Mouse (Mus musculus) heart, embryonic 11.5 days (tissue): ENCODE data around the gene Phf5a. TPM values are rescaled to one million over a fixed set of nuclear protein-coding genes. Genes with fewer than 3 reads are reported as not detected.
A peak's percentile ranks its signal among the peaks of the same experiment; 100 is the strongest.

Source experiments
- ATAC-seq: fragments of 200-750 bp; cut with Nextera tagmentation; replicated peaks from 2 replicates; pipeline ENCODE4 v1.8.0; 2017; ENCODE audit warnings: moderate library complexity; ENCODE audit not compliant: insufficient number of reproducible peaks, low FRiP score, low TSS enrichment
- H3K27ac ChIP-seq: fragments of 300-500 bp; sonication (generic); 2 replicates; pipeline ENCODE4 v1.5.1; 2014; ENCODE audit warnings: mild to moderate bottlenecking, low read depth, low read length
- H3K27me3 ChIP-seq: fragments of 300-500 bp; sonication (generic); 2 replicates; pipeline ENCODE4 v1.6.1; 2014; ENCODE audit warnings: mild to moderate bottlenecking, low read length, mixed read lengths; ENCODE audit not compliant: control insufficient read depth, insufficient read depth
- H3K36me3 ChIP-seq: fragments of 300-500 bp; sonication (generic); 2 replicates; pipeline ENCODE4 v1.6.1; 2014; ENCODE audit warnings: mild to moderate bottlenecking, low read length, moderate library complexity, mixed read lengths; ENCODE audit not compliant: control insufficient read depth, insufficient read depth
- H3K4me1 ChIP-seq: fragments of 300-500 bp; sonication (generic); 2 replicates; pipeline ENCODE4 v1.6.1; 2014; ENCODE audit warnings: low read length; ENCODE audit not compliant: control insufficient read depth, insufficient read depth
- H3K4me2 ChIP-seq: fragments of 300-500 bp; sonication (generic); 2 replicates; pipeline ENCODE4 v1.6.1; 2014; ENCODE audit warnings: mild to moderate bottlenecking, moderate library complexity
- H3K4me3 ChIP-seq: fragments of 300-500 bp; sonication (generic); 2 replicates; pipeline ENCODE4 v1.5.1; 2014; ENCODE audit warnings: low read depth, low read length
- H3K9ac ChIP-seq: fragments of 300-500 bp; sonication (generic); 2 replicates; pipeline ENCODE4 v1.6.1; 2014; ENCODE audit warnings: mild to moderate bottlenecking, low read depth, low read length, moderate library complexity
- H3K9me3 ChIP-seq: fragments of 300-500 bp; sonication (generic); replicated peaks from 2 replicates; pipeline ENCODE4 v1.6.1; 2016; ENCODE audit warnings: low read length; ENCODE audit not compliant: control insufficient read depth
- WGBS: fragments of 180-500 bp; shearing (Covaris S2); extraction: QIAGEN DNeasy Blood & Tissue Kit; methylation state at CpG from one replicate; pipeline ENCODE4 v1.1.7; 2014; ENCODE audit not compliant: insufficient replicate concordance; 5-methylcytosine and 5-hydroxymethylcytosine counted together
- polyA plus RNA-seq: library from polyadenylated mRNA; unstranded; fragments of >200 nt; fragmentation: Nextera tagmentation; extraction: Ambion mirVana; gene quantifications from 2 replicates; pipeline ENCODE4 v1.2.1, GENCODE M21; 2014

The Phf5a gene
- 119 and 131 TPM in 2 replicates for polyA plus RNA-seq

- Histone ChIP-seq H3K4me3 (peak within 1 kb of the TSS; percentile 97), H3K9ac (peak within 1 kb of the TSS; percentile 96), H3K4me1 (0 out of 2 replicates have a peak, but pooled peaks cover 7% of the 10 kb centered on the region), H3K27me3 (no peaks in the 10 kb centered on the region), H3K9me3 (no peaks in the 10 kb centered on the region), H3K27ac (peak within 1 kb of the TSS; percentile 97), H3K4me2 (peak within 1 kb of the TSS; percentile 92), H3K36me3 (peaks cover 22% of the 10 kb centered on the region)
- under 1% methylated on average over 30 of the region's 30 CpGs for WGBS
- peak; percentile 88 for ATAC-seq
Observed at GRCm38 (mm10) chr15:81871604-81872261, at the start of gene Phf5a. Gene Phf5a, minus strand, starts transcription at chr15:81871911.

- no peak for ATAC-seq
- no peak overlapping the region for H3K27ac ChIP-seq
- H3K4me1 ChIP-seq, result peaks cover 12% of the 10 kb centered on the region
- no peaks in the 10 kb centered on the region; the same call in 1 of the 2 replicates for H3K36me3 ChIP-seq
- H3K4me2 ChIP-seq, result no peak overlapping the region
- H3K9ac ChIP-seq, result no peak overlapping the region
- WGBS, result 71% methylated on average over 5 of the region's 5 CpGs
- no peak overlapping the region for H3K4me3 ChIP-seq
- H3K27me3 ChIP-seq, result no peaks in the 10 kb centered on the region
- no peaks in the 10 kb centered on the region for H3K9me3 ChIP-seq
Observed at GRCm38 (mm10) chr15:81921255-81921654, 49.5 kb upstream of the Phf5a start.

DNA sequence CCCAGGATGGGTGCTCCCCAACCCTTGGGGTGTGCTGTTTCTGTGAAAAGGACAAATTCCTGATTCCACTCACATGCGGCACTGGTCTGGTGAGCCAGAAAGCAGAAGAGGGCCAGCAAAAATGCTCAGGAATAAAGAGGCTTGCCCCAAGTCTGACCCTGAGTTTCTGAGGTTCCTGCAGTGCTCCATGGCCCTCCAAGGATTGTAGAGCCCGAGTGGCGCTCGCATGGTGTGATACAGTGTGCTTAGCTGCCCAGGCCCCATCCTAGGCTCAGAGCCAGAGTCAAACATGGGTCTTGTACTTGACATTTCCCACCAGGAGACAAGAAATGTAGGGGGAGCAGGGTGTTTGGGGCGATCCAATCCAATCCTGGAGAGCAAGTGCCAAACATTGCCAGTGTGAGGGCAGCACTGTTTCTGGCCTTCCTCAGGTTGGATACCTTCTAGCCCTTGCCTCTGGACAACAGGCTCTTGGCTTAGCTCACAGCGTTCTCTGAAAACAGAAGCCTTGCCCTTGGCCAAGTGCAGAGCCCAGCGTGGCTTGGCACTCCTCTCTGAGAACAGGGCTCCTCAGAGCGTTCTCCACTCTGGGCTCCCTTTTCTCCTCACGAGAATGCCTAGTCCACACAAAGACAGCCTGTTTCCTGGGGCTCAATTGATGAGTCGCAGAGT is 49.0 kb upstream of the Phf5a start:
- H3K36me3 ChIP-seq, result peaks cover 6% of the 10 kb centered on the region; the same call in 1 of the 2 replicates
- no peak overlapping the region for H3K27ac ChIP-seq
- H3K9ac ChIP-seq, result no peak overlapping the region
- peaks cover 10% of the 10 kb centered on the region for H3K4me1 ChIP-seq
- no peak for ATAC-seq
- no peak overlapping the region for H3K4me2 ChIP-seq
- H3K9me3 ChIP-seq, result no peaks in the 10 kb centered on the region
- no peaks in the 10 kb centered on the region for H3K27me3 ChIP-seq
- H3K4me3 ChIP-seq, result no peak overlapping the region
- WGBS, result 85% methylated on average over 10 of the region's 10 CpGs

DNA sequence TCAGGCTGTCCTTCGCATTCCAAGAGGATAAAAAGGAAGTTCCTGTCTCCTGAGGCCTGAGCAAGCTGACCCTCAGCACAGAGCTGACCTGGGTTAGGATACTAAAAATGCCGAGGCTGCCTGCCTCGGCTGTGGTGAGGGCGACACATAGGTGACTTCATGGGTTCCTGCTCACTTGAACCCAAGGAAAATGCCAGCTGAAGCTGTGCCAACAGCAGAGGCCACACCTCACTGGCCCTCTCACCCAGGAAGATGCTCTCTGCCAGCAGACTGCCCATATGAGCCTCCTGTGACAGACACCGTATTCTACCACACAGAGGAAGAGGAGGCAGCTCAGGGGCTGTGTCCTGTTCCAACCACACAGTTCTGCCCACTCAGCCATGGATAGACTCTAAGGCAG is 47.4 kb upstream of the Phf5a start:
- H3K4me1 ChIP-seq, result no peaks in the 10 kb centered on the region
- H3K4me2 ChIP-seq, result no peak overlapping the region
- no peak overlapping the region for H3K27ac ChIP-seq
- no peaks in the 10 kb centered on the region for H3K27me3 ChIP-seq
- 73% methylated on average over 5 of the region's 5 CpGs for WGBS
- H3K9ac ChIP-seq, result no peak overlapping the region
- H3K36me3 ChIP-seq, result peaks cover 17% of the 10 kb centered on the region
- H3K4me3 ChIP-seq, result no peak overlapping the region
- no peak for ATAC-seq
- no peaks in the 10 kb centered on the region for H3K9me3 ChIP-seq

- 62% methylated on average over 6 of the region's 6 CpGs for WGBS
- Histone ChIP-seq H3K27me3 (no peaks in the 10 kb centered on the region), H3K27ac (no peak overlapping the region), H3K9ac (no peak overlapping the region), H3K36me3 (peaks cover 29% of the 10 kb centered on the region), H3K9me3 (no peaks in the 10 kb centered on the region), H3K4me1 (no peaks in the 10 kb centered on the region), H3K4me3 (no peak overlapping the region), H3K4me2 (no peak overlapping the region)
- ATAC-seq, result 0 out of 2 replicates have a peak, but pooled peaks have one; percentile 37
Observed at GRCm38 (mm10) chr15:81917621-81918463, 46.1 kb upstream of the Phf5a start.

DNA sequence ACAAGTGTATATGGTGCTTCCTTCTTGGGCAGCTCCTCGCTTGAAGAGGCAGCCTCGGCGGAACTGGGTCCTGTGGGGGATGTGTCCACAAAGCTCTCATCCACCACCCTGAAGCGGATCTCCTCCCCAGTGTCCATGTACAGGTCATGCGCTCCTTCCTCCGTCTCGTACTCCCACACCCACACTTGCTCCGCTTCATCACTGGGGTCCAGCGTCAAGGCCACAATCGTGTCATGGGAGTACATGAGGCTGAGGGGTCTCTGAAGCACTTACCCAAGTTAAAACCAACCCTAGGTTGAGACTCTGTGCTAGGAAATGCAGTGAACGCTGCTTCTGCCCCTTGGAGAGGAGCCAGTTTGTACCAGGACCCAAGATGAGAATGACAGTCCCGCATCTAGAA is 45.5 kb upstream of the Phf5a start:
- ATAC-seq, result no peak
- H3K4me3 ChIP-seq, result no peak overlapping the region
- H3K9ac ChIP-seq, result no peak overlapping the region
- H3K4me2 ChIP-seq, result no peak overlapping the region
- peaks cover 30% of the 10 kb centered on the region for H3K36me3 ChIP-seq
- H3K27ac ChIP-seq, result no peak overlapping the region
- WGBS, result 85% methylated on average over 12 of the region's 12 CpGs
- H3K27me3 ChIP-seq, result no peaks in the 10 kb centered on the region
- H3K4me1 ChIP-seq, result no peaks in the 10 kb centered on the region
- H3K9me3 ChIP-seq, result no peaks in the 10 kb centered on the region

DNA sequence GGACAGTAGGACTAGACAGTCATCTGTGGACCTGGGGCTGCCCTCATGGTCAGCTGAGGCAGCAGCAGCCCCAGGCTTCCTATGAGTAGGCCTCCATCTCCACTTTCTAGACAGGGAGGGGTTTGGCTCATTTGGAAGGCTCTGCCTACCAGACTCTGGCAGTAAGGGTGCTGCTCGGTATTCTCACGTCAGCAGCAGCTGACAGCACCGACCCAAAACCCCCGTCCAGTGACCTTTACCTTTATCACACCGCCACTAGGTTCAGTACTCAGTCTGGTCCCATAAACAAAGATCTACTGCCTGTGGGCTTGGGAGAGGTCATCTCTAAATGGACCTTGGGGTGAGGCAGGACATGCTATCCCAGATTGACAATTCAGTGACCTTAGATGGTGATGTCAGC is 44.0 kb upstream of the Phf5a start:
- H3K27me3 ChIP-seq, result no peaks in the 10 kb centered on the region
- peaks cover 31% of the 10 kb centered on the region for H3K36me3 ChIP-seq
- no peak overlapping the region for H3K4me3 ChIP-seq
- 65% methylated on average over 5 of the region's 5 CpGs for WGBS
- no peak overlapping the region for H3K9ac ChIP-seq
- H3K27ac ChIP-seq, result no peak overlapping the region
- no peak for ATAC-seq
- H3K4me1 ChIP-seq, result no peaks in the 10 kb centered on the region
- no peak overlapping the region for H3K4me2 ChIP-seq
- H3K9me3 ChIP-seq, result no peaks in the 10 kb centered on the region

DNA sequence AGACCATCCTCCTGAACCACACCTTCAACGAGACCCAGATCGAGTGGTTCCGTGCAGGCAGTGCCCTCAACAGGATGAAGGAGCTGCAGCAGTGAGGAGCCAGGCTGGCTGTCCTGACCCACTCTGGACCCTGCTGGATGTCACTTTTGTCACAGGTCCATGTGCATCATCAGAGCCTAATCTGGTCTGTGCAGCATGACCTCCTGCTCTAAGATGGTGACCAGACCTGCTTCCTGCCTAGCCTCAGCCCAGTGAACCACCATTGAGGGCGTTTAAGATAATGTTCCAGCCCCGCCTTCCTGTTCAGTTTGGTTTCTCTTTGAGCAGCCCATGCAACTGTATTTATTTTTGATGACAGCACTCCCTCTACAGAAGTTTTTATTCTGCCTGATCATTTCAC is 43.0 kb upstream of the Phf5a start:
- no peaks in the 10 kb centered on the region for H3K4me1 ChIP-seq
- H3K4me2 ChIP-seq, result no peak overlapping the region
- no peaks in the 10 kb centered on the region for H3K9me3 ChIP-seq
- H3K9ac ChIP-seq, result no peak overlapping the region
- 70% methylated on average over 5 of the region's 5 CpGs for WGBS
- no peaks in the 10 kb centered on the region for H3K27me3 ChIP-seq
- H3K27ac ChIP-seq, result no peak overlapping the region
- no peak overlapping the region for H3K4me3 ChIP-seq
- ATAC-seq, result no peak
- H3K36me3 ChIP-seq, result peaks cover 37% of the 10 kb centered on the region
